Mouse (Mus musculus) forebrain, embryonic 14.5 days (tissue): ENCODE results near the gene Bmper. TPM values are rescaled to one million over a fixed set of nuclear protein-coding genes. Genes with fewer than 3 reads are reported as not detected.
A peak's percentile ranks its signal among the peaks of the same experiment; 100 is the strongest.

Experiments
- ATAC-seq: fragments of 200-750 bp; cut with Nextera tagmentation; 2 replicates; pipeline ENCODE4 v1.8.0; 2017; ENCODE audit warnings: mild to moderate bottlenecking, moderate library complexity
- DNase-seq: peaks from one replicate; pipeline ENCODE4 v3.0.0-alpha.2; 2015; ENCODE audit warnings: low spot score
- H3K27ac ChIP-seq: fragments of 300-500 bp; sonication (generic); 2 replicates; pipeline ENCODE4 v1.5.1; 2014; ENCODE audit warnings: low read depth, mild to moderate bottlenecking, control low read depth, low read length, moderate library complexity
- H3K27me3 ChIP-seq: fragments of 300-500 bp; sonication (generic); replicated peaks from 2 replicates; pipeline ENCODE4 v1.6.1; 2014; ENCODE audit warnings: low read length, control low read depth, mixed read lengths; ENCODE audit not compliant: control insufficient read depth, insufficient read depth
- H3K36me3 ChIP-seq: fragments of 300-500 bp; sonication (generic); 2 replicates; pipeline ENCODE4 v1.6.1; 2014; ENCODE audit warnings: low read length, control low read depth; ENCODE audit not compliant: control insufficient read depth, insufficient read depth
- H3K4me1 ChIP-seq: fragments of 300-500 bp; sonication (generic); 2 replicates; pipeline ENCODE4 v1.6.1; 2014; ENCODE audit warnings: antibody characterized with exemption, low read length, control low read depth; ENCODE audit not compliant: control insufficient read depth, insufficient read depth
- H3K4me2 ChIP-seq: fragments of 300-500 bp; sonication (generic); 2 replicates; pipeline ENCODE4 v1.6.1; 2014; ENCODE audit warnings: mild to moderate bottlenecking, control low read depth, low read length
- H3K4me3 ChIP-seq: fragments of 300-500 bp; sonication (generic); 2 replicates; pipeline ENCODE4 v1.5.1; 2014; ENCODE audit warnings: low read depth, low read length, control low read depth
- H3K9ac ChIP-seq: fragments of 300-500 bp; sonication (generic); 2 replicates; pipeline ENCODE4 v1.6.1; 2014; ENCODE audit warnings: mild to moderate bottlenecking, low read length, control low read depth, moderate library complexity
- H3K9me3 ChIP-seq: fragments of 300-500 bp; sonication (generic); replicated peaks from 2 replicates; pipeline ENCODE4 v1.6.1; 2016; ENCODE audit warnings: low read length, control low read depth, mixed read lengths; ENCODE audit not compliant: control insufficient read depth
- WGBS: fragments of 180-500 bp; shearing (Covaris S2); extraction: QIAGEN DNeasy Blood & Tissue Kit; methylation state at CpG from one replicate; pipeline ENCODE4 v1.1.7; 2014; 5-methylcytosine and 5-hydroxymethylcytosine counted together
- polyA plus RNA-seq: library from polyadenylated mRNA; unstranded; fragments of >200 nt; fragmentation: Nextera tagmentation; extraction: Ambion mirVana; gene quantifications from 2 replicates; pipeline ENCODE4 v1.2.1, GENCODE M21; 2014

Gene Bmper
- polyA plus RNA-seq, 1 experiment from 2014 or later = 13.9 TPM

DNA sequence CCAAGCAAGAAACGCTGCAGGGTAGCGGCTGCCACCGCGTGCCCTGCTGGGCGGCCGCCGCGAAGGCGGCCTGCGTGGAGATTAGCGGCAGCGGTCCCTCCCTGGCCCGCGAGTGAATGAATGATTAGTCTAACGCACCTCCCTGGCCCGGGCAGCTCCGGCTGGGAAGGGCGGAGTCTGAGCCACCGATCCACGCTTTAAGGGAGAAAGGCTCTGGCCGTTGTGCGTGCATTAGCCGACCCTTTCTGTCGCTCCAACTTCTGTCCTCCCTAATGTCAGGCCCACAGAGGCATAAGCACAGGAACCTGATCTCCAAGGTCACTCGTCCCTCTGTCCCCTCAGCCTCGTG, 410 bp upstream of the Bmper start:
- Histone ChIP-seq H3K27me3 (peaks cover 15% of the 10 kb centered on the region; the same call in 1 of the 2 replicates), H3K27ac (peak overlapping the region; percentile 87), H3K9me3 (no peaks in the 10 kb centered on the region), H3K36me3 (no peaks in the 10 kb centered on the region), H3K4me2 (peak overlapping the region; percentile 79), H3K4me1 (peaks cover 6% of the 10 kb centered on the region), H3K9ac (peak overlapping the region; percentile 84), H3K4me3 (peak overlapping the region; percentile 71)
- WGBS = 0% methylated on average over 26 of the region's 26 CpGs
- DNase-seq (peak; percentile 68), ATAC-seq (peak; percentile 59)

DNA sequence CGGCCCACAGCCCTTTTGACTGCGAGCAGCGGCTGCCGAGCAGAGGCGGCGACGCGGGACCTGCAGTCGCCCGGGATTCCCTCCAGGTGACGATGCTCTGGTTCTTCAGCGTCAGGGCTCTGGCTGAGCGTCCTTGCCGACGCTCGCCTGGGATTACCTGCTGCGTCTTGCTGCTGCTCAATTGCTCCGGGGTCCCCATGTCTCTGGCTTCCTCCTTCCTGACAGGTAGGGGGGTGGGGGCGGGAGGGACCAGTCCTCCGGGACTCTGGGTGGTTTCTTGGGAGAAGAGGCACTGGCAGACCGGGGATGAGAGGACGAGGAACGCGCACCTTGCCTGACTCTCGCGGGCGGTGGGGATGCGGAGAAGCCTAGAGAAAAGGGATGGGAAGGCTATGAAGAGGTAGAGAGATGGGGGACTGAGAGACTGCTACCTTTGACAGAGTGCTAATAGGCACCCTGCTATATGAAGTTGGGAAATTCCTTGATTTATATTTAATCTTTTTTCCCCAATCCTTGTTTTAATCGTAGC, 737 bp downstream of the Bmper start:
- H3K4me1 ChIP-seq = peaks cover 6% of the 10 kb centered on the region
- H3K27ac ChIP-seq = peak overlapping the region; percentile 87
- peak overlapping the region; percentile 79 for H3K4me2 ChIP-seq
- H3K9me3 ChIP-seq = no peaks in the 10 kb centered on the region
- H3K36me3 ChIP-seq = no peaks in the 10 kb centered on the region
- WGBS = under 1% methylated on average over 29 of the region's 29 CpGs
- DNase-seq = no peak
- H3K27me3 ChIP-seq = peaks cover 15% of the 10 kb centered on the region; the same call in 1 of the 2 replicates
- H3K4me3 ChIP-seq = peak overlapping the region; percentile 71
- peak; percentile 22 for ATAC-seq
- peak overlapping the region; percentile 84 for H3K9ac ChIP-seq

DNA sequence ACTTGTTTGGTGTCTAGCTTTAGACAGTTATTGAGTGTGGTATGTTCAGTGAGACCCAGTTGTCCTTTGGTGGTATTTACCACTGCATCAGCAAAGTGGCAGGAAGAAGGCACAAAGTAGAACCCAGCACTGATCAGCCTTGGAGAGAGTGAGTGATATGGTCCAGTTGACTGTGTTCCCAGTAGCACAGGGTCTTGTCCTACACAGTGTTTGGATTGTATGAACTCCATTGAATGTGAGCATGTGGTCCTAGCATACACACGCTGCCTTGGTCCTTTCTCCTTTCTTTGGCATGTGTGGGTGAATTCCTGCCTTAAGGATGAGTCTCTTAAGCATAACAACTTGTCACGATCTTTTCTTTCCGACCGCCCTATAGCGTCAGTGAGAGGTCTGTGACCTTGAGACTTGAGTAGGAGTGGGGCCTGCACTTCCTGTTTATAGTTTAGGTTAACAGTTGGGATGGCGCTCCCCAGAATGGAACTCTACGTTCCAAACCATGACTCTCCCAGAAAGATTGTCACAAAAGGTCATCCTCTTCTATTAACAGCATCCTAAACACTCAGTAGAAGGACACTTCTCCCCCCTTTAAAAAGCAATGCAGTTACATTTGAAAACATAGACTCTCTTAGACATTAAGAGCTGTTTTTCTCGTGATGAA, 10.7 kb downstream of the Bmper start:
- DNase-seq (no peak), ATAC-seq (no peak)
- WGBS = 95% methylated on average over 8 of the region's 8 CpGs
- H3K9ac ChIP-seq = no peak overlapping the region
- H3K36me3 ChIP-seq = no peaks in the 10 kb centered on the region
- H3K9me3 ChIP-seq = no peaks in the 10 kb centered on the region
- H3K4me2 ChIP-seq = no peak overlapping the region
- no peaks in the 10 kb centered on the region for H3K4me1 ChIP-seq
- no peak overlapping the region for H3K27ac ChIP-seq
- H3K4me3 ChIP-seq = no peak overlapping the region
- no peaks in the 10 kb centered on the region for H3K27me3 ChIP-seq

DNA sequence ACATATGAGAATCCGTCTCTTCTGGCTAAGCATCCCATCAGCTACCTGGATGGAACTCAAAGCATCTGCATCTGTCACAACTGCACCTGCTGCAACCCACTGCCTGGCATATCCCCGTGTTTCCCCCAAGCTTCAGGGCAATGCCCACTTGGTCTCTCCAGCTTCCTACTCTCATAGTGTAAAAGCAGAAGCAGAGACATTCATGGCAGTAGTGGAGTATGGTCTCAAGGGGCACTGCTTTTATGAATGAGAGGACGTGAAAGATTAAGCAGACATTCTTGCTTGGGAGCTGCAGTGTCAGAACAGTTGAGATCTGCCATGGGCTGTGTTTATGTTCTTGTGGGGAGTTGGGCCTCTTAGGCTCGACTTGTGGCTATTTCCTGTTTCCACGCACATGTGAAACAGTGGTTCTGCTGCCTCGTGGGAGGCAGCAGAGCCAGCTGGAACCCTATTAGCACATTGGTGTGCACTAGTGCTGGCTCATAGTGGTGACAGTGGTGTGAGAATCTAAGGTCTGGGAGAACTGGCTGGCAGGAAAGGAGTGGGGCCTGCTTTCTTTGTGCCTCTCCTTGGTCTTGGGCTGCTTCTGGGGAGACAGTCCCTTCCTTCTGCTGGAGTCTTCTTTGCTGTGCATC, 12.6 kb downstream of the Bmper start:
- Histone ChIP-seq H3K4me2 (no peak overlapping the region), H3K9ac (no peak overlapping the region), H3K27ac (no peak overlapping the region), H3K9me3 (no peaks in the 10 kb centered on the region), H3K4me3 (no peak overlapping the region), H3K36me3 (no peaks in the 10 kb centered on the region), H3K27me3 (no peaks in the 10 kb centered on the region), H3K4me1 (no peaks in the 10 kb centered on the region)
- 80% methylated on average over 6 of the region's 6 CpGs for WGBS
- DNase-seq (no peak), ATAC-seq (no peak)

DNA sequence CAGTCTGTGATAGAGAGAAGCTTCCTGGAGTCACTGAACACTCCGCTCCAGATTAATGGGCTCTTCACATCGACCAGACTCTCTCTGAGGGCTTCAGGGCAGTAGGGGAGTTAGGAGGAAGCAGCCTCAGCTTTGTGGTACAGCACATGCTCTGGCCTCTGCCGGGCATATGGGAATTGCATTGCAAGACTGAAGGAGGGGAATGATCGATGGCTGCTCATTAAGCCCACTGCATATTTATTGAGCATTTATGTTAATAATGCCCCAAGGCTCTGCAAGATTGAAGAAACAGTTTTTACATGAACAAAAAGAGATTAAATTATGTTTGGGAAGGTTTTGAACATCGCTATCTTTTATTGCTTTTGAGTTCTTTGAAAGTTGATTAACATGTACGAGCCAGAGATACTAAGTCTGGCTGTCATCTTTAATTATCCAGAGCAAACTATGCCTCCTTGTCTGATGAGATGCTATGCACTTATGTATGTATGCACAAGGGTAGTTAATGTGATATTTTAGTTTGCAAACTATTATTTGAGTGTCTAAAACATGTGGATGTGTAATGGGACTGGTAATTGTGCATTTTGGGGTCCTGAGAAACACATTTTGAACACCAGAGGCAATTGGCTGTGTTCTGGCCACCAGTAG, 13.9 kb downstream of the Bmper start:
- no peaks in the 10 kb centered on the region for H3K36me3 ChIP-seq
- no peak overlapping the region for H3K9ac ChIP-seq
- H3K9me3 ChIP-seq = no peaks in the 10 kb centered on the region
- no peak overlapping the region for H3K4me3 ChIP-seq
- no peaks in the 10 kb centered on the region for H3K4me1 ChIP-seq
- H3K4me2 ChIP-seq = no peak overlapping the region
- peak; percentile 18; the same call in 1 of the 2 replicates for ATAC-seq
- no peak for DNase-seq
- H3K27me3 ChIP-seq = no peaks in the 10 kb centered on the region
- H3K27ac ChIP-seq = no peak overlapping the region
- 65% methylated on average over 6 of the region's 6 CpGs for WGBS

DNA sequence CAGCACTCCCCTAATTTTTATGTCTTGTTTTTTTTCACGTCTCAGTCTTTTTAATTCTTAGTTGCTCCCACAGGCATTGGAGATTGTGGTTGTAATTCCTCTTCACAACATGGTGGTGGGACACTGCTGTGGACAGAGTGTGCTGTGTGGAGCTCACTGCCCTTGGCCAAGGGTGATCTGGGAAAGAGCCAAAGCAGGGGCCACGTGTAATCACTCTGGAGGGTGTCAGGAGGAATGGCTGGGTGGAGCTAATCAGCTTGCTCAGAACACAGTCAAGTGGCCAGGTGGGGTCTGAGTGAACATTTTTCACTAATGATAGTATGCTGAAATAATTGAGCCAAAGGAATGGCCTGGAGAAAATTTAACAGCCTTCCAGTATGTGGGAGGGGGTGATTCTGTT, 16.1 kb downstream of the Bmper start:
- no peak for ATAC-seq
- H3K27me3 ChIP-seq = no peaks in the 10 kb centered on the region
- DNase-seq = no peak
- no peak overlapping the region for H3K4me3 ChIP-seq
- no peak overlapping the region for H3K9ac ChIP-seq
- no peaks in the 10 kb centered on the region for H3K9me3 ChIP-seq
- no peak overlapping the region for H3K27ac ChIP-seq
- no peaks in the 10 kb centered on the region for H3K4me1 ChIP-seq
- no peak overlapping the region for H3K4me2 ChIP-seq
- 54% methylated on average over 2 of the region's 2 CpGs for WGBS
- no peaks in the 10 kb centered on the region for H3K36me3 ChIP-seq

DNA sequence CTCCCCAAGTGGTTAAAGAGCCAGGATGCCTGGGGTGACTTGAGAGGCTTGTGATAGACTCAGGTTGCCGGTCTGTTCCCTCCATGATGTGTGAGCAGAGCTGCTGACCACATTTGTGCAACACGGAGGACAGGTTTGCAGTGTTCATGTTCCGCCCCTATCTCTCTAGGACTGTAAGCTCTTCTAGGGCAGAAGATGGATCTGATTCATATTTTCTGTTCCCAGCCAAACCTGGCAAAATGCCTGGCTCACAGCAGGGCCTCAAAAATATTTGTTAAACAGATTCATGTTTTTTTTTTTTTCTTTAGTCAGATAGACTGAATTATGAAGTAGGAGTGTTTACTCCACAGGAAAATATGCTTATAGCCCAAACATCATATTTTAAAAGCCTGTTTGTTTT, 20.0 kb downstream of the Bmper start:
- ATAC-seq = no peak
- H3K4me3 ChIP-seq = no peak overlapping the region
- H3K9ac ChIP-seq = no peak overlapping the region
- H3K4me2 ChIP-seq = no peak overlapping the region
- H3K9me3 ChIP-seq = no peaks in the 10 kb centered on the region
- H3K27me3 ChIP-seq = no peaks in the 10 kb centered on the region
- no peak overlapping the region for H3K27ac ChIP-seq
- no peaks in the 10 kb centered on the region for H3K36me3 ChIP-seq
- H3K4me1 ChIP-seq = no peaks in the 10 kb centered on the region
- 88% methylated on average over 3 of the region's 3 CpGs for WGBS
- peak; percentile 71 for DNase-seq

DNA sequence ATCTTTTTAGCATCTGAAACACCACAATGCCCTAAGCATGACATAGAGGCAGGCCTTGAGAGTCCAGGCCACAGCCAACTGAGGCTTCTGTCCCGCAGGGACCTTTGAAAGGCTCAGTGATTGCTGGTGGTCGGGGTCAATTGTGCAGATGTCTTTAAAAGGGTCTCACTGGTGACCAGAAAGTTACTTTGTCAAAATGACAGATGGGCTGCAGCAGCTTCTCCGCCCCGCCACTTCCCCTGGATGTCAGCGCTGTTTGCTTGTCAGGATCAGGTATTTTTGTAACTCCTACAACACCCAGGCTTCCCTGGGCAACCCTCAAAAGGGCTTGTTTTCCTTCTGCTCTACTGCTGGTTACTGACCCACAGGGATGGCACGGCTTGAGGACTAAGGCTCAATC, 21.0 kb downstream of the Bmper start:
- DNase-seq = no peak

DNA sequence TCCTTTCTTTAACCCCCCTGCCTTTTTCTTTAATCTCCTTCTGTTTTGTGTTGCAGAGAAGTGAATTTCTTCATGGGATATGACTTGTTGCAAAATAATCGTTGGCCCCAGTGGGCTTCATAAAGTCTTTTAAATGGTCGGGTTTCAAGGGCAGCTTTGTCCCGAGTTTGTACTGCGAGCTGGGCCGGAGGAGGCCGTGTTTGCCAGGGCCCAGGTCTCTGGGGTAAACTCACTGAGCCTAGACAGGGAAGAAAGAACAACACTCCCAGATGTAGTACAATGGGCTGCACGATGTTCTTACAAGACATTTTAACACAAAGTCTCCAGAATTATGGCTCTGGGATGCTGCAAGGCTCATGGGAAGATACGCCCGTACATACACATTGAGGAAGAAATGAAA, 23.5 kb downstream of the Bmper start:
- 86% methylated on average over 9 of the region's 9 CpGs for WGBS
- Histone ChIP-seq H3K4me2 (no peak overlapping the region), H3K9ac (no peak overlapping the region), H3K36me3 (no peaks in the 10 kb centered on the region), H3K4me3 (no peak overlapping the region), H3K27ac (no peak overlapping the region), H3K27me3 (no peaks in the 10 kb centered on the region), H3K9me3 (no peaks in the 10 kb centered on the region), H3K4me1 (no peaks in the 10 kb centered on the region; the same call in 1 of the 2 replicates)
- DNase-seq = no peak
- ATAC-seq = no peak

More for the DNA sequence above, 21.0 kb downstream of the Bmper start:
- Histone ChIP-seq H3K4me1 (no peaks in the 10 kb centered on the region), H3K9me3 (no peaks in the 10 kb centered on the region), H3K4me3 (no peak overlapping the region), H3K27ac (no peak overlapping the region), H3K9ac (no peak overlapping the region), H3K36me3 (no peaks in the 10 kb centered on the region), H3K27me3 (no peaks in the 10 kb centered on the region), H3K4me2 (no peak overlapping the region)
- ATAC-seq = no peak
- 81% methylated on average over 6 of the region's 6 CpGs for WGBS
